Mouse (Mus musculus) myocyte (in vitro differentiated cells): ENCODE measurements around the gene Mettl21a. TPM values are rescaled to one million over a fixed set of nuclear protein-coding genes. Genes with fewer than 3 reads are reported as not detected.

Experiments
- H3K27me3 ChIP-seq: one replicate; pipeline ENCODE4 v1.6.1; 2011; ENCODE audit not compliant: control insufficient read depth, insufficient read depth, insufficient read length
- H3K36me3 ChIP-seq: one replicate; pipeline ENCODE4 v1.6.1; 2011; ENCODE audit not compliant: control insufficient read depth, insufficient read depth
- H3K4me2 ChIP-seq: one replicate; pipeline ENCODE4 v1.6.1; 2011; ENCODE audit warnings: low read depth, control low read depth
- H3K4me3 ChIP-seq: one replicate; pipeline ENCODE4 v1.5.1; 2011; ENCODE audit warnings: mild to moderate bottlenecking, control low read depth, moderate library complexity
- H3K79me2 ChIP-seq: one replicate; pipeline ENCODE4 v1.6.1; 2011; ENCODE audit not compliant: control insufficient read depth, insufficient read depth
- H3ac ChIP-seq: one replicate; pipeline ENCODE4 v1.6.1; 2011; ENCODE audit not compliant: control insufficient read depth, insufficient read length
- CEBPB ChIP-seq: IDR thresholded peaks from 2 replicates; pipeline ENCODE4 v1.6.1; 2011; ENCODE audit warnings: mild to moderate bottlenecking, moderate library complexity; ENCODE audit not compliant: poor library complexity, insufficient read depth, severe bottlenecking
- E2F4 ChIP-seq: IDR thresholded peaks from one replicate; pipeline ENCODE4 v1.6.1; 2011; ENCODE audit warnings: mild to moderate bottlenecking, control low read depth, moderate library complexity; ENCODE audit not compliant: insufficient read depth
- MAX ChIP-seq: IDR thresholded peaks from one replicate; pipeline ENCODE4 v1.6.1; 2011; ENCODE audit warnings: low read depth, mild to moderate bottlenecking, control low read depth
- MYOD1 ChIP-seq, 3 experiments: IDR thresholded peaks; one replicate each; pipeline ENCODE4 v1.6.1; 2011; ENCODE audit warnings: control low read depth in 2 of 3, low read depth in 2 of 3, mild to moderate bottlenecking in 2 of 3, moderate library complexity in 1 of 3; ENCODE audit not compliant: insufficient read length in 2 of 3, control insufficient read depth in 1 of 3
- MYOG ChIP-seq, 3 experiments: IDR thresholded peaks; one replicate each; pipeline ENCODE4 v1.6.1; 2011; ENCODE audit warnings: control low read depth in 2 of 3, low read depth in 2 of 3, mild to moderate bottlenecking in 2 of 3; ENCODE audit not compliant: insufficient read length in 2 of 3, control insufficient read depth in 1 of 3, insufficient read depth in 1 of 3
- POLR2A ChIP-seq: IDR thresholded peaks from one replicate; pipeline ENCODE4 v1.6.1; 2011; ENCODE audit warnings: low read depth, mild to moderate bottlenecking, control low read depth, moderate library complexity; ENCODE audit not compliant: insufficient read length
- POLR2AphosphoS2 ChIP-seq: IDR thresholded peaks from one replicate; pipeline ENCODE4 v1.6.1; 2011; ENCODE audit warnings: low read depth, control low read depth; ENCODE audit not compliant: insufficient read length
- REST ChIP-seq: IDR thresholded peaks from one replicate; pipeline ENCODE4 v1.6.1; 2011; ENCODE audit warnings: mild to moderate bottlenecking, control low read depth, moderate library complexity; ENCODE audit not compliant: insufficient read depth, insufficient read length
- SRF ChIP-seq: IDR thresholded peaks from one replicate; pipeline ENCODE4 v1.6.1; 2011; ENCODE audit warnings: low read depth; ENCODE audit not compliant: control insufficient read depth, insufficient read length
- TCF12 ChIP-seq: IDR thresholded peaks from one replicate; pipeline ENCODE4 v1.6.1; 2011; ENCODE audit warnings: mild to moderate bottlenecking, control low read depth; ENCODE audit not compliant: poor library complexity, insufficient read depth, severe bottlenecking
- TCF3 ChIP-seq: IDR thresholded peaks from one replicate; pipeline ENCODE4 v1.6.1; 2011; ENCODE audit warnings: low read depth, control low read depth; ENCODE audit not compliant: insufficient read length
- USF1 ChIP-seq: IDR thresholded peaks from one replicate; pipeline ENCODE4 v1.6.1; 2011; ENCODE audit warnings: low read depth, mild to moderate bottlenecking, control low read depth, moderate library complexity
- polyA plus RNA-seq: library from polyadenylated mRNA; unstranded; fragments of >200 nt; fragmentation: generic; extraction: Trizol; gene quantifications from one replicate; pipeline ENCODE4 v1.2.1, GENCODE M21; 2012; ENCODE audit warnings: missing spikeins

The Mettl21a gene
- polyA plus RNA-seq, 1 experiment: 26.5 TPM

DNA sequence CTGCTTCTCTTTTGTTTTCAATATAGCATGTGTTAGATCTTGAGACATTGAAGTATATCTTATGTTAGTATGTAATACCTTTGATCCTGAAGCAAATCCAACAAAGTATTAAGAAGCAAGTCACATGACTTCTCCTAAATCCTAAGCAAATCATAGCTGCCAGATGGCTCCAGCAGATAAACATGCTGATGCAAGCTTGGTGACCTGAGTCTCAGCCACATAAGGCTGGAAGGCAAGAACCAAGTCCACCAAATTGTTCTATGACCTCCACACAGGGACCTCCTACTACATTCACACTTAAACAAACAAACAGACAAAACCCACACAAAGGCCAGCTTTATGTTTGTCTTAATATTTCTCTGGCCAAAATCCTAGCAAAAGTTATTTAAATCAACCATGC, 48.8 kb downstream of the Mettl21a start:
- H3K36me3 ChIP-seq: peaks cover 42% of the 10 kb centered on the region

DNA sequence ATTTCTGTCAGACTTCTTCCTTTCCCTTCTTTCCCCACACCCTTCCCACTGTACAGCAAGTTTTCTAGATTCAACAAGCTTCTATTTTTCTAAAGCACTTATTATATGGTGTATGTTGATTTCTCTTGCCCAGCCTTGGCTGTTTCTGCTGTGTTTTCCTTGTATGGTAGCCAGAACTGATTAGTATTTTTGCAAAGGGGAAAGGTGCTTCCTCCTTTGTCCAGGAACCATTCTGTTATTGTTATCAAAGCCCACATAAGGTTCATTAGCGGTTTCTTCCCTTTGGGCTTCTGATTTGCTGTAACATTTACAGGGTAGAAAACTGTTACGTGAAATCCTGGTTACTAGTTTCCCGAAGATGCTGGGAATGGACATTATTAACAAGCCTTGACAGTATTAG, 56.9 kb downstream of the Mettl21a start:
- Histone ChIP-seq H3K4me2 (no peak overlapping the region), H3K4me3 (no peak overlapping the region), H3K36me3 (peaks cover 30% of the 10 kb centered on the region), H3K27me3 (no peaks in the 10 kb centered on the region), H3K79me2 (peaks cover 17% of the 10 kb centered on the region), H3ac (no peak overlapping the region)
- TF ChIP-seq MAX (no peak), TCF3 (no peak), MYOD1 (IDR thresholded peaks at IDR 0.05; ENCODE audit: control insufficient read depth in 1 of 3, insufficient read length in 2 of 3, low read depth in 2 of 3) (no peak), TCF12 (no peak), POLR2AphosphoS2 (no peak), CEBPB (no peak), E2F4 (no peak), POLR2A (no peak), REST (no peak), SRF (no peak), USF1 (no peak), MYOG (IDR thresholded peaks at IDR 0.05; ENCODE audit: control insufficient read depth in 1 of 3, insufficient read depth in 1 of 3, insufficient read length in 2 of 3, low read depth in 2 of 3) (no peak)

More for the DNA sequence above, 48.8 kb downstream of the Mettl21a start:
- Histone ChIP-seq H3ac (no peak overlapping the region), H3K79me2 (no peaks in the 10 kb centered on the region), H3K27me3 (no peaks in the 10 kb centered on the region), H3K4me3 (no peak overlapping the region), H3K4me2 (no peak overlapping the region)
- TF ChIP-seq E2F4: no peak
- no peak for TF ChIP-seq TCF3
- TF ChIP-seq REST: no peak

Other genes starting within 250 kb of the Mettl21a start
- gene Creb1, start 84.6 kb downstream of the Mettl21a start, polyA plus RNA-seq: 9.6 TPM
- 16.0 TPM for gene Ccnyl1, start 73.2 kb upstream of the Mettl21a start, polyA plus RNA-seq
- gene Fzd5, start 120.5 kb upstream of the Mettl21a start, polyA plus RNA-seq: 2.1 TPM